Mouse (Mus musculus) embryonic facial prominence, embryonic 13.5 days (tissue): ENCODE measurements around the gene Ankrd11. TPM values are rescaled to one million over a fixed set of nuclear protein-coding genes. Genes with fewer than 3 reads are reported as not detected.

Experiments
- ATAC-seq: fragments of 200-750 bp; cut with Nextera tagmentation; 2 replicates; pipeline ENCODE4 v1.8.0; 2017; ENCODE audit warnings: low read depth; ENCODE audit not compliant: insufficient number of reproducible peaks, insufficient read depth, low FRiP score, low TSS enrichment
- H3K27ac ChIP-seq: fragments of 300-500 bp; sonication (generic); 2 replicates; pipeline ENCODE4 v1.5.1; 2015; ENCODE audit warnings: moderate library complexity, mild to moderate bottlenecking, inconsistent platforms
- H3K27me3 ChIP-seq: fragments of 300-500 bp; sonication (generic); 2 replicates; pipeline ENCODE4 v1.6.1; 2015; ENCODE audit warnings: mild to moderate bottlenecking, inconsistent platforms
- H3K36me3 ChIP-seq: fragments of 300-500 bp; sonication (generic); 2 replicates; pipeline ENCODE4 v1.6.1; 2015; ENCODE audit warnings: mild to moderate bottlenecking, inconsistent platforms
- H3K4me1 ChIP-seq: fragments of 300-500 bp; sonication (generic); 2 replicates; pipeline ENCODE4 v1.6.1; 2015; ENCODE audit warnings: inconsistent platforms
- H3K4me2 ChIP-seq: fragments of 300-500 bp; sonication (generic); 2 replicates; pipeline ENCODE4 v1.6.1; 2015; ENCODE audit warnings: moderate library complexity, mild to moderate bottlenecking, inconsistent platforms
- H3K4me3 ChIP-seq: fragments of 300-500 bp; sonication (generic); 2 replicates; pipeline ENCODE4 v1.5.1; 2015; ENCODE audit warnings: mild to moderate bottlenecking, inconsistent platforms
- H3K9ac ChIP-seq: fragments of 300-500 bp; sonication (generic); 2 replicates; pipeline ENCODE4 v1.6.1; 2015; ENCODE audit warnings: mild to moderate bottlenecking, inconsistent platforms
- H3K9me3 ChIP-seq: fragments of 300-500 bp; sonication (generic); 2 replicates; pipeline ENCODE4 v1.6.1; 2016; ENCODE audit warnings: inconsistent platforms
- WGBS: fragments of 180-500 bp; shearing (Covaris S2); methylation state at CpG from one replicate; pipeline ENCODE4 v1.1.7; 2015; ENCODE audit warnings: mixed read lengths; 5-methylcytosine and 5-hydroxymethylcytosine counted together
- polyA plus RNA-seq: library from polyadenylated mRNA; unstranded; fragments of >200 nt; fragmentation: Nextera tagmentation; extraction: Ambion mirVana; gene quantifications from 2 replicates; pipeline ENCODE4 v1.2.1, GENCODE M21; 2015

Gene Ankrd11
- polyA plus RNA-seq, 1 experiment from 2014 or later = 40.9 TPM

DNA sequence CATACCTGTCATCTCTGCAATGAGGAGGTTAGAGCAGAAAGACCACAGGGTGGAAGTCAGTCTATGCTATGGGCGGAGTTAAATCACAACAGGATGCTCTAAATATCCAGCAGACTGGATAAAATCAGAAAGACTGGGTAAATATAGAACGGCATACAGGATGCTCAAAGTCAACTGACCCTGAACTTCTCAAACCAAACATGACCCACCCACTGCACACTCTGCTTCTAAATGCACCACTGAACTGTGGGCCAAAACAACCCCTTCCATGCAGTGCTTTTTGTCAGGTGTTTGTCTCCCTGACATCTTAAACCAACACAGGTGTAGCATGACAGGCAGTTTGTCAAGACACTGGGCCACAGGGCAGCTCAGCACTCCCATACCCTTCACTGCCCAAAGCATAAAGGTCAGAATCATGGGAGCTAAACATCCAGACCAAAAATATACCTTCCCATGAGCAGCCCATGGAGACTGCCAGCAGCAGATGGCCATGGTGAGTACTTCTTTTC lies 104.5 kb downstream of the Ankrd11 start:
- WGBS = 85% methylated on average over 2 of the region's 2 CpGs
- no peaks in the 10 kb centered on the region for H3K9me3 ChIP-seq
- H3K4me2 ChIP-seq = no peak overlapping the region
- no peak overlapping the region for H3K27ac ChIP-seq
- H3K4me1 ChIP-seq = peaks cover 38% of the 10 kb centered on the region
- H3K4me3 ChIP-seq = no peak overlapping the region
- H3K36me3 ChIP-seq = no peaks in the 10 kb centered on the region
- no peak for ATAC-seq
- no peak overlapping the region for H3K9ac ChIP-seq
- no peaks in the 10 kb centered on the region for H3K27me3 ChIP-seq

DNA sequence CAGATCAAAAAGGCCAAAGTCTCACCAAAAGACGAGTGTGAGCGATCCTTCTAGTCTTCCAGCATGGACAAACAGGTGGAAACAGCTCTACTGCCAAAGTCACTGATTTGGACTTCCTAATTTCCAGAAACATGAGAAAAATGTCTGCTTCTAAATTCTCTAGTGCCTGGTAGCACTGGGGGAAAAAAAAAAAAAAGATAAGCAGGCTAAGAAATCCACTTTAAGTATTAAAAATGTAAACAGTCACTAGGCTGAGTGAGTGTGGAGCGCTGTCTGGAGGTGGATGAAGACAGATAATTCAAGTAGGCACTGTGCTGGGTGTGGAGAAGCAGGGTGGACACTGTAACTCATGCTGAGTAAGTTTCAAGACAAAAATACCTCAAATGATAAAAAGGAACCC lies 106.2 kb downstream of the Ankrd11 start:
- 81% methylated on average over 3 of the region's 3 CpGs for WGBS
- H3K27ac ChIP-seq = no peak overlapping the region
- no peak overlapping the region for H3K4me2 ChIP-seq
- no peaks in the 10 kb centered on the region for H3K27me3 ChIP-seq
- ATAC-seq = no peak
- H3K9me3 ChIP-seq = no peaks in the 10 kb centered on the region
- no peaks in the 10 kb centered on the region for H3K36me3 ChIP-seq
- no peak overlapping the region for H3K9ac ChIP-seq
- H3K4me3 ChIP-seq = no peak overlapping the region
- peaks cover 48% of the 10 kb centered on the region for H3K4me1 ChIP-seq

DNA sequence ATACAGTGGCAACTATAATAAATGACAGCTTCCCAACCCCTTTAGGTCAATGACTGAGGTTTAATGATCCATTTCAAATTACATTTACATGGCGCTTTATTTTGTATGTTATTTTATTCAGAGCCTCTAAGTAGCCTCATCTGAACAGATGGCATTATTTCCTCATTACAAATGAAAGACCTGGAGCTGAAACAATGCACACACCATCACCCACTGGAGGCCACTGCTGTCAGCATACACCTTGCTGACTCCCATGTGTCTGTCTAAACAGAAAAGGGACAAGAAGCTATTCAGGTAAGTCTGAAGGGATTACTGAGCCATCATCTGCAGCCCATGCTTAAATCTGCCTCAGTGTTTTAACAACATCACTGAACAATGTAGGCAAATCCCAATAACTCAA lies 107.0 kb downstream of the Ankrd11 start:
- peaks cover 55% of the 10 kb centered on the region for H3K4me1 ChIP-seq
- H3K9ac ChIP-seq = no peak overlapping the region
- H3K27me3 ChIP-seq = no peaks in the 10 kb centered on the region
- ATAC-seq = no peak
- H3K4me3 ChIP-seq = no peak overlapping the region
- no peak overlapping the region for H3K27ac ChIP-seq
- no peaks in the 10 kb centered on the region for H3K9me3 ChIP-seq
- H3K36me3 ChIP-seq = no peaks in the 10 kb centered on the region
- H3K4me2 ChIP-seq = no peak overlapping the region
- 69% methylated on average over 1 of the region's 1 CpGs for WGBS

DNA sequence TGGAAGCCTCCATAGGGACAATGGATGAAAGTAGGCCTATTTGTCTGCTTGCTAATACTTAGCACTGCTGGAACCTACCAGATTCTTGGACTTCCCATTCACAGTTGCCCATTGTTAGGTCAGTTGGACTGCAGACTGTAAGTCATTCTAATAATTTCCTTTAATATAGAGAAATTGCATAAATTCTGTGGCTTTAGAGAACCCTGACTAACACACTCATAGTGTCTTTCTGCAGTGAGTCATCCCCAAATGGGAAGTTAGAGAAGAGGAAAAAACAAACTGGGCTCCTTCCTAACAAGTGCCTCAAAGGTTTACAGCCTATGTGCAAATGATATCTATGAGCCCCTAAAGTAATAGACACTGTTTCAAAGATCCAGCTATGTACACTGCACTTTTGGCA lies 108.1 kb downstream of the Ankrd11 start:
- Histone ChIP-seq H3K4me1 (peaks cover 55% of the 10 kb centered on the region), H3K36me3 (no peaks in the 10 kb centered on the region), H3K27ac (no peak overlapping the region), H3K4me3 (no peak overlapping the region), H3K9me3 (no peaks in the 10 kb centered on the region), H3K27me3 (no peaks in the 10 kb centered on the region), H3K9ac (no peak overlapping the region), H3K4me2 (no peak overlapping the region)
- no peak for ATAC-seq

- Histone ChIP-seq H3K27me3 (no peaks in the 10 kb centered on the region), H3K4me2 (no peak overlapping the region), H3K27ac (0 out of 2 replicates have a peak overlapping the region, but pooled peaks have one; percentile 17), H3K36me3 (no peaks in the 10 kb centered on the region), H3K4me3 (no peak overlapping the region), H3K4me1 (peaks cover 50% of the 10 kb centered on the region), H3K9me3 (no peaks in the 10 kb centered on the region), H3K9ac (no peak overlapping the region)
- no peak for ATAC-seq
- 84% methylated on average over 2 of the region's 2 CpGs for WGBS
These were observed 109.5 kb downstream of the Ankrd11 start for GRCm38 (mm10) chr8:122932561-122932959.

DNA sequence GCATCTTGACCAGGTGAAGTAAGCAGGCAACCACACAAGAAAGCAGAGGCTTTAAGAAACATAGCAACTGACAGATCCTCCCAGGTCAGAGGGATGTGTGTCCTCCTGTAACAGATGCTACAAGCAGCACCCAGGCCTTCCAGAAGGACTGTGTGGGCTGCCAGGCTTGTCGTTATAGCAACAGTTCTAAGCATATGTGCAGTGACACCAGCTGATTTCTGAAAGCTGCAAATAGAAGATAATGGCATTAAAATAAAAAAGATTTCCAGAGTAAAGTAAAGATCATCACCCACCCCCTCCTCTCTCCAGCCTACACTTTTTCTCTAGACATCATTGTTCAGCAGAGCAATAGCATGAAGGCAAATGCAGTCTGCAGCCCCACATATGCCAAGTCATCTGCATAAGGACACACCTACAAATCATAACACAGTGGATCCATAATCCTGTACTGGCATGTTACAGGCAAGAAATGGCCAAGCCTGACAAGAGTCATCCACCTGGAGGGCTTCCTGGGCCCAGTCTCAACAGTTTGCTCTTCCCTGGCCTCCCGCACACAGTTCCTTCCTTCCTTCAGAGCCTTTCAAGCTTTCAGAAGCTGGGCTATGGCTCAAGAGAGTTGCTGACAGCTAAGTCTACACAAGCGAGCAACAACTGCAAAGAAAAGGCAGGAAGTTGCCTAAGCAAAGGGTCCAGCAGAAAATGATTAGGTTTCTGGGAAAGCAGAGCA lies 110.1 kb downstream of the Ankrd11 start:
- Histone ChIP-seq H3K27ac (no peak overlapping the region), H3K27me3 (no peaks in the 10 kb centered on the region), H3K9me3 (no peaks in the 10 kb centered on the region), H3K4me1 (peaks cover 50% of the 10 kb centered on the region), H3K36me3 (0 out of 2 replicates have a peak, but pooled peaks cover 2% of the 10 kb centered on the region), H3K9ac (no peak overlapping the region), H3K4me3 (no peak overlapping the region), H3K4me2 (no peak overlapping the region)
- ATAC-seq = no peak
- 66% methylated on average over 3 of the region's 3 CpGs for WGBS

GRCm38 (mm10) chr8:122928631-122929224 lies 113.3 kb downstream of the Ankrd11 start:
- WGBS = 86% methylated on average over 7 of the region's 7 CpGs
- 0 out of 2 replicates have a peak, but pooled peaks cover 6% of the 10 kb centered on the region for H3K36me3 ChIP-seq
- peaks cover 53% of the 10 kb centered on the region for H3K4me1 ChIP-seq
- H3K9me3 ChIP-seq = no peaks in the 10 kb centered on the region
- no peak overlapping the region for H3K4me2 ChIP-seq
- no peak overlapping the region for H3K9ac ChIP-seq
- no peak for ATAC-seq
- no peaks in the 10 kb centered on the region for H3K27me3 ChIP-seq
- H3K4me3 ChIP-seq = no peak overlapping the region
- H3K27ac ChIP-seq = no peak overlapping the region

DNA sequence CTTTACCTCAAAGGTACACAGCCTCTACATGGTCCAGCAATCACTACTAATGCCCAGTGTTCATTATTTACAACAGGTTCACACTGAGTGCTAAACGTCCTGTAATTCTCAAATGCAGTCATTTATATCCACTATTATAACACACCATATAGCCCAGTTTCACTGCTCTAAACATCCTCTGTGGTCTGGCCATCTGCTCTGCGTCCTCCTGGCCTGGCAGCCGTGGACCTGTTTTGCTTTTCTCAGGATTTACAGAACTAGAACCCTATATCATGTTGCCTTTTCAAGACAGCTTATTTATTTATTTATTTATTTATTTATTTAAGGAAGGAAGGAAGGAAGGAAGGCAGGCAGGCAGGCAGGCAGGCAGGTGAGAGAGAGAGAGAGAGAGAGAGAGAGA lies 114.2 kb downstream of the Ankrd11 start:
- Histone ChIP-seq H3K36me3 (0 out of 2 replicates have a peak, but pooled peaks cover 6% of the 10 kb centered on the region), H3K27me3 (no peaks in the 10 kb centered on the region), H3K4me2 (no peak overlapping the region), H3K4me1 (peaks cover 57% of the 10 kb centered on the region), H3K27ac (no peak overlapping the region), H3K4me3 (no peak overlapping the region), H3K9ac (no peak overlapping the region), H3K9me3 (no peaks in the 10 kb centered on the region)
- ATAC-seq = no peak
- 86% methylated on average over 3 of the region's 3 CpGs for WGBS

DNA sequence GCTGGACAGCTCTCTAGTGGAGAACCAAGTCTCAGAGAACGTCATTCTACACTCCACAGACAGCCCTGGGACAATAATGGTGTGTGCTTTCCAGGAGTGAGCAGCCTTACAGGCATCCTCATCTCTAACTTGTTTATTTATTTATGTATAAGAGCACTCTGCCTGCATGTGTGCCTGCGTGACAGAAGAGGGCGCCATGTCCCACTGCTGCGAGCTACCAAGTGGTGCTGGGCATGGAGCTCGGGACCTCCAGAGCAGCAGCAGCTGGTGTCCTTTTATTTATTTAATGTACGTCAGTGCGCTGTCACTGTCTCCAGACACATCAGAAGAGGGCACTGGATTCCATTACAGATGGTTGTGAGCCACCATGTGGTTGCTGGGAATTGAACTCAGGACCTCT lies 115.3 kb downstream of the Ankrd11 start:
- H3K4me2 ChIP-seq = no peak overlapping the region
- no peak for ATAC-seq
- WGBS = 86% methylated on average over 7 of the region's 7 CpGs
- H3K27ac ChIP-seq = no peak overlapping the region
- 0 out of 2 replicates have a peak, but pooled peaks cover 6% of the 10 kb centered on the region for H3K36me3 ChIP-seq
- peaks cover 54% of the 10 kb centered on the region for H3K4me1 ChIP-seq
- no peaks in the 10 kb centered on the region for H3K9me3 ChIP-seq
- H3K27me3 ChIP-seq = no peaks in the 10 kb centered on the region
- no peak overlapping the region for H3K4me3 ChIP-seq
- H3K9ac ChIP-seq = no peak overlapping the region

GRCm38 (mm10) chr8:122925939-122926722 lies 115.9 kb downstream of the Ankrd11 start:
- H3K27me3 ChIP-seq = no peaks in the 10 kb centered on the region
- H3K9me3 ChIP-seq = no peaks in the 10 kb centered on the region
- peaks cover 54% of the 10 kb centered on the region for H3K4me1 ChIP-seq
- H3K36me3 ChIP-seq = 0 out of 2 replicates have a peak, but pooled peaks cover 6% of the 10 kb centered on the region
- no peak overlapping the region for H3K27ac ChIP-seq
- H3K4me3 ChIP-seq = no peak overlapping the region
- ATAC-seq = no peak
- no peak overlapping the region for H3K4me2 ChIP-seq
- 92% methylated on average over 8 of the region's 8 CpGs for WGBS
- no peak overlapping the region for H3K9ac ChIP-seq

GRCm38 (mm10) chr8:122924091-122924490 lies 118.0 kb downstream of the Ankrd11 start:
- Histone ChIP-seq H3K27ac (no peak overlapping the region), H3K4me1 (peaks cover 47% of the 10 kb centered on the region), H3K4me2 (no peak overlapping the region), H3K27me3 (no peaks in the 10 kb centered on the region), H3K36me3 (0 out of 2 replicates have a peak, but pooled peaks cover 6% of the 10 kb centered on the region), H3K9me3 (no peaks in the 10 kb centered on the region), H3K4me3 (no peak overlapping the region), H3K9ac (0 out of 2 replicates have a peak overlapping the region, but pooled peaks have one; percentile 0)
- ATAC-seq = no peak
- WGBS = 71% methylated on average over 6 of the region's 6 CpGs
